Mouse (Mus musculus): Measurements from ENCODE around the gene Otulin.

- TF ChIP-seq CTCF (IDR thresholded peaks at IDR 0.05; ENCODE audit: insufficient read depth, low read length) (no peak), POLR2A (IDR thresholded peaks at IDR 0.05; ENCODE audit: borderline replicate concordance, extremely low read depth, low read depth, low read length) (no peak)
Observed at GRCm38 (mm10) chr15:27548110-27548509, 82.4 kb downstream of the Otulin start.

Data from lung, adult 2 months (tissue).